Mouse (Mus musculus): Measurements from ENCODE around the gene Gm11568.
"Not testable (repeated sequence)": the region's sequence is repeated elsewhere in the genome, so short reads cannot be mapped to it uniquely, and the experiment has no call there.

Gm11568 gene

GRCm38 (mm10) chr11:99857617-99858016 lies at the start of gene Gm11568:
TSS of gene Gm11568 (plus strand) at chr11:99857917.
- DNase-seq (ENCODE audit: low spot score in 2 of 2), result no peak

- DNase-seq (ENCODE audit: low spot score in 2 of 2), result not testable (repeated sequence)
These were observed 47.9 kb upstream of the Gm11568 start, which contains the start of gene Krtap4-13 for GRCm38 (mm10) chr11:99809792-99810191. TSS of gene Krtap4-13 (minus strand) at chr11:99809892.

- DNase-seq (ENCODE audit: low spot score in 2 of 2), result not testable (repeated sequence)
These were observed 42.2 kb upstream of the Gm11568 start, which contains the start of gene Gm11564 for GRCm38 (mm10) chr11:99815566-99815965. TSS of gene Gm11564 (minus strand) at chr11:99815666.

- no peak for DNase-seq (ENCODE audit: low spot score in 2 of 2)
These were observed 19.8 kb upstream of the Gm11568 start, which contains the start of gene 2300003K06Rik for GRCm38 (mm10) chr11:99837966-99838365. TSS of gene 2300003K06Rik (minus strand) at chr11:99838066.

- DNase-seq (ENCODE audit: low spot score in 2 of 2), result no peak
These were observed 15.5 kb upstream of the Gm11568 start for GRCm38 (mm10) chr11:99842185-99842584.

- no peak for DNase-seq (ENCODE audit: low spot score in 2 of 2)
These were observed 11.0 kb upstream of the Gm11568 start for GRCm38 (mm10) chr11:99846746-99847145.

- no peak for DNase-seq (ENCODE audit: low spot score in 2 of 2)
These were observed 6.2 kb upstream of the Gm11568 start, which contains the start of gene Krtap4-16 for GRCm38 (mm10) chr11:99851508-99851907. TSS of gene Krtap4-16 (minus strand) at chr11:99851608.

GRCm38 (mm10) chr11:99854121-99854520 lies 3.6 kb upstream of the Gm11568 start:
- no peak for DNase-seq (ENCODE audit: low spot score in 2 of 2)

GRCm38 (mm10) chr11:99858761-99859160 lies 1.0 kb downstream of the Gm11568 start:
- no peak for DNase-seq (ENCODE audit: low spot score in 2 of 2)

GRCm38 (mm10) chr11:99864176-99864575 lies 6.5 kb downstream of the Gm11568 start, which contains the start of gene Gm11559:
TSS of gene Gm11559 (plus strand) at chr11:99864476.
- DNase-seq (ENCODE audit: low spot score in 2 of 2), result not testable (repeated sequence)

- DNase-seq (ENCODE audit: low spot score in 2 of 2), result not testable (repeated sequence)
These were observed 15.4 kb downstream of the Gm11568 start, which contains the start of gene Krtap9-1 for GRCm38 (mm10) chr11:99873089-99873488. TSS of gene Krtap9-1 (plus strand) at chr11:99873389.

- not testable (repeated sequence) for DNase-seq (ENCODE audit: low spot score in 2 of 2)
These were observed 21.2 kb downstream of the Gm11568 start, which contains the start of gene Gm11567 for GRCm38 (mm10) chr11:99878887-99879286. TSS of gene Gm11567 (plus strand) at chr11:99879187.

GRCm38 (mm10) chr11:99907620-99908019 lies 49.9 kb downstream of the Gm11568 start, which contains the start of gene Krtap31-1:
TSS of gene Krtap31-1 (plus strand) at chr11:99907920.
- no peak for DNase-seq (ENCODE audit: low spot score in 2 of 2)
